Mouse (Mus musculus) cerebellum, postnatal 36 days (tissue): ENCODE data around the gene Fdxacb1.

Experiments
- DNase-seq, 2 experiments: peaks; one replicate each; pipeline ENCODE4 v3.0.0; 2021 to 2022; ENCODE audit warnings: mixed read lengths in 2 of 2

The Fdxacb1 gene

GRCm38 (mm10) chr9:50809146-50809545, 41.1 kb downstream of the Fdxacb1 start:
- DNase-seq = no peak

GRCm38 (mm10) chr9:50811187-50811586, 43.2 kb downstream of the Fdxacb1 start:
- DNase-seq = no peak

- no peak for DNase-seq
Measured at GRCm38 (mm10) chr9:50811746-50812145, 43.7 kb downstream of the Fdxacb1 start.

- DNase-seq = no peak
Measured at GRCm38 (mm10) chr9:50813796-50814195, 45.8 kb downstream of the Fdxacb1 start.

- DNase-seq = no peak
Measured at GRCm38 (mm10) chr9:50815666-50816065, 47.6 kb downstream of the Fdxacb1 start.

GRCm38 (mm10) chr9:50816512-50816911, 48.5 kb downstream of the Fdxacb1 start:
- no peak for DNase-seq

DNA sequence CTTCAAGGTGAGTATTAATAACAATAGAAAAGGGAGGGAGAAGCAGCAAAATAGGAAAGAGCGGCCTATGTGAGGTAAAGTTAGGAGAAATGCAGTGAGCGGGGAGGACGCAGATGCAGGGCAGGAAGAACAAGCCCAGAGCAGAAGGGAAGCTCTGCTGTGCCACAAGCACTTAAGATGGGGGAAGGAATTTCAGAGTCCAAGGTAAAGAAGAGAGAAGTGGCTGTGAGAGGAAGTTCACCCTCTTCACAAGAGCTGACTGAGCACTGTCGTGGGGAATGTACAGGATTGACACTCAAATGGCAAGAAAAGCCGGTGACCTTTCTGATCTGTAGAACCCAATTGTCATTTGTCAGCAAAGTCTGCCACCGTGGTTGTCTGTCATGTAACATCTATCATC, 50.0 kb downstream of the Fdxacb1 start:
- no peak for DNase-seq

- DNase-seq = no peak
Measured at GRCm38 (mm10) chr9:50819716-50820115, 51.7 kb downstream of the Fdxacb1 start.

GRCm38 (mm10) chr9:50821651-50822050, 53.6 kb downstream of the Fdxacb1 start:
- no peak for DNase-seq

- DNase-seq = no peak
Measured at GRCm38 (mm10) chr9:50822216-50822615, 54.2 kb downstream of the Fdxacb1 start.
